Mouse (Mus musculus) C2C12 (cell line): Measurements from ENCODE around the gene Lamc1.

ENCODE experiments used
- CTCF ChIP-seq: IDR thresholded peaks from one replicate; pipeline ENCODE4 v1.5.1; 2011; ENCODE audit not compliant: control insufficient read depth, insufficient read depth, insufficient read length
- MYOG ChIP-seq: IDR thresholded peaks from one replicate; pipeline ENCODE4 v1.6.1; 2011; ENCODE audit not compliant: control insufficient read depth, insufficient read length; ENCODE audit errors: extremely low read depth

- TF ChIP-seq CTCF (no peak), MYOG (no peak)
Observed at GRCm38 (mm10) chr1:153265579-153265978, 67.0 kb downstream of the Lamc1 start.
